30 mouse cellular contexts compared by ENCODE assay signal in genomic region chr12:84438697-84439096, GRCm38 (mm10).
"Had no signal": no experiment of that assay in that cellular context is flagged by ENCODE, and none has a peak within 500 bp of the region (broad histone marks: within the 10 kb centered on the region; RNA-seq: fewer than 3 reads in every experiment).

No protein-coding gene starts in this region.

- H3K27me3 ChIP-seq: heart, embryonic 12.5 days; heart, embryonic 13.5 days; heart, embryonic 15.5 days; hindbrain, embryonic 12.5 days; hindbrain, embryonic 13.5 days; hindbrain, embryonic 15.5 days; intestine, embryonic 15.5 days; kidney, embryonic 15.5 days had no signal

- H3K9ac ChIP-seq: heart, embryonic 12.5 days; heart, embryonic 13.5 days; heart, embryonic 15.5 days; hindbrain, embryonic 12.5 days; hindbrain, embryonic 13.5 days; hindbrain, embryonic 14.5 days; hindbrain, embryonic 15.5 days; intestine, embryonic 15.5 days; kidney, embryonic 15.5 days had no signal

- H3K4me1 ChIP-seq: heart, embryonic 12.5 days; heart, embryonic 15.5 days; hindbrain, embryonic 10.5 days; hindbrain, embryonic 12.5 days; hindbrain, embryonic 13.5 days; hindbrain, embryonic 15.5 days; intestine, embryonic 15.5 days; kidney, embryonic 15.5 days had no signal

- H3K4me3 ChIP-seq: heart, embryonic 12.5 days; heart, embryonic 13.5 days; heart, embryonic 15.5 days; hindbrain, embryonic 10.5 days; hindbrain, embryonic 12.5 days; hindbrain, embryonic 13.5 days; hindbrain, embryonic 15.5 days; intestine, embryonic 15.5 days; kidney, embryonic 15.5 days; layer of hippocampus, adult 2 months; left cerebral cortex, adult 2 months had no signal

- DNase-seq: heart, postnatal 10 days; heart, postnatal 14 days; heart, postnatal 36 days; heart, postnatal 4 days; kidney, adult 11 months; kidney, adult 18-20 months; kidney, adult 2 months; kidney, adult 8-10 months; kidney, adult 9 months; kidney, postnatal 10 days; kidney, postnatal 14 days; kidney, postnatal 25 days; kidney, postnatal 36 days; kidney, postnatal 4 days; layer of hippocampus, adult 9-11 months; layer of hippocampus, postnatal 36 days had no signal

- H3K27ac ChIP-seq: heart, embryonic 13.5 days; heart, embryonic 15.5 days; hindbrain, embryonic 10.5 days; hindbrain, embryonic 12.5 days; hindbrain, embryonic 13.5 days; hindbrain, embryonic 14.5 days; hindbrain, embryonic 15.5 days; hindbrain, postnatal 0 days; intestine, embryonic 15.5 days; kidney, embryonic 15.5 days; kidney, postnatal 0 days; layer of hippocampus, adult 2 months; left cerebral cortex, adult 2 months had no signal

- H3K9me3 ChIP-seq: heart, embryonic 12.5 days; heart, embryonic 13.5 days; heart, embryonic 15.5 days; hindbrain, embryonic 10.5 days; hindbrain, embryonic 12.5 days; hindbrain, embryonic 13.5 days; hindbrain, embryonic 15.5 days; intestine, embryonic 15.5 days; kidney, embryonic 15.5 days had no signal

- H3K36me3 ChIP-seq: hindbrain, embryonic 10.5 days; hindbrain, embryonic 12.5 days; intestine, embryonic 15.5 days had no signal
